Comparison of ENCODE assay signal across 12 mouse cellular contexts in genomic region chr7:64856526-64857082, GRCm38 (mm10). TPM values are rescaled to one million over a fixed set of nuclear protein-coding genes. Genes with fewer than 3 reads are reported as not detected.
DNase-seq lines count a peak whose midpoint lies in the region; ATAC-seq lines count a peak whose summit lies in the region.
"Had no signal": no experiment of that assay in that cellular context is flagged by ENCODE, and none has a peak within 500 bp of the region (broad histone marks: within the 10 kb centered on the region; RNA-seq: fewer than 3 reads in every experiment).

No protein-coding gene starts in this region.

- peak; percentile 33 for DNase-seq in embryonic facial prominence, embryonic 11.5 days (ENCODE audit: low spot score)
- no peak for DNase-seq in embryonic facial prominence, embryonic 10.5 days (ENCODE audit: low spot score)
- no peak for DNase-seq in limb, embryonic 10.5 days (ENCODE audit: low spot score)
- DNase-seq in brain, adult 2 months (ENCODE audit: low read depth, low spot score) = peak; percentile 69
- no peak for DNase-seq in right cerebral cortex, postnatal 25 days
- DNase-seq in layer of hippocampus, adult 9-11 months = no peak
- DNase-seq: adrenal gland, adult 8-10 months; lung, embryonic 14.5 days had no signal

- H3K4me2 ChIP-seq in embryonic facial prominence, embryonic 11.5 days (ENCODE audit: low read depth, low read length) = no peak overlapping the region
- peak overlapping the region; percentile 28 for H3K4me2 ChIP-seq in limb, embryonic 12.5 days
- peak overlapping the region; percentile 44 for H3K4me2 ChIP-seq in limb, embryonic 15.5 days
- H3K4me2 ChIP-seq: lung, embryonic 14.5 days; midbrain, embryonic 13.5 days had no signal

- H3K27ac ChIP-seq in embryonic facial prominence, embryonic 11.5 days (replicated peaks; ENCODE audit: low read depth, low read length) = no peak overlapping the region
- H3K27ac ChIP-seq in embryonic facial prominence, embryonic 10.5 days (replicated peaks) = no peak overlapping the region
- H3K27ac ChIP-seq in limb, embryonic 12.5 days = no peak overlapping the region
- H3K27ac ChIP-seq in limb, embryonic 10.5 days = no peak overlapping the region
- peak overlapping the region; percentile 47; the same call in 1 of the 2 replicates for H3K27ac ChIP-seq in limb, embryonic 15.5 days
- H3K27ac ChIP-seq: midbrain, embryonic 13.5 days had no signal

- H3K4me3 ChIP-seq in embryonic facial prominence, embryonic 11.5 days (ENCODE audit: low read depth, low read length) = no peak overlapping the region
- no peak overlapping the region for H3K4me3 ChIP-seq in embryonic facial prominence, embryonic 10.5 days
- H3K4me3 ChIP-seq in limb, embryonic 12.5 days (replicated peaks) = no peak overlapping the region
- no peak overlapping the region for H3K4me3 ChIP-seq in limb, embryonic 10.5 days
- H3K4me3 ChIP-seq in limb, embryonic 15.5 days = peak overlapping the region; percentile 26
- H3K4me3 ChIP-seq: midbrain, embryonic 13.5 days had no signal

- H3K9me3 ChIP-seq in embryonic facial prominence, embryonic 11.5 days (replicated peaks; ENCODE audit: control insufficient read depth, low read length) = no peaks in the 10 kb centered on the region
- no peaks in the 10 kb centered on the region for H3K9me3 ChIP-seq in embryonic facial prominence, embryonic 10.5 days
- H3K9me3 ChIP-seq in limb, embryonic 12.5 days = no peaks in the 10 kb centered on the region
- H3K9me3 ChIP-seq in limb, embryonic 10.5 days (replicated peaks) = no peaks in the 10 kb centered on the region
- no peaks in the 10 kb centered on the region for H3K9me3 ChIP-seq in limb, embryonic 15.5 days
- H3K9me3 ChIP-seq: midbrain, embryonic 13.5 days had no signal

- no peak for ATAC-seq in embryonic facial prominence, embryonic 11.5 days (replicated peaks; ENCODE audit: insufficient number of reproducible peaks, low FRiP score, low TSS enrichment, low read depth)
- ATAC-seq in limb, embryonic 12.5 days (ENCODE audit: insufficient number of reproducible peaks, insufficient read depth, low FRiP score, low TSS enrichment, low read depth) = no peak
- ATAC-seq in limb, embryonic 15.5 days (ENCODE audit: insufficient number of reproducible peaks, low FRiP score, low TSS enrichment, low read depth) = no peak
- ATAC-seq: intestine, embryonic 16.5 days; midbrain, embryonic 13.5 days had no signal

- H3K4me1 ChIP-seq in embryonic facial prominence, embryonic 11.5 days (ENCODE audit: control insufficient read depth, insufficient read depth, low read length) = no peaks in the 10 kb centered on the region
- H3K4me1 ChIP-seq in embryonic facial prominence, embryonic 10.5 days = 0 out of 2 replicates have a peak, but pooled peaks cover 5% of the 10 kb centered on the region
- H3K4me1 ChIP-seq in limb, embryonic 12.5 days (replicated peaks) = no peaks in the 10 kb centered on the region
- H3K4me1 ChIP-seq in limb, embryonic 10.5 days = 0 out of 2 replicates have a peak, but pooled peaks cover 5% of the 10 kb centered on the region
- H3K4me1 ChIP-seq in limb, embryonic 15.5 days = no peaks in the 10 kb centered on the region
- H3K4me1 ChIP-seq: midbrain, embryonic 13.5 days had no signal

- WGBS in embryonic facial prominence, embryonic 11.5 days = 62% methylated on average over 12 of the region's 12 CpGs
- 77% methylated on average over 12 of the region's 12 CpGs for WGBS in embryonic facial prominence, embryonic 10.5 days
- 76% methylated on average over 12 of the region's 12 CpGs for WGBS in limb, embryonic 12.5 days
- 84% methylated on average over 12 of the region's 12 CpGs for WGBS in limb, embryonic 10.5 days
- 39% methylated on average over 12 of the region's 12 CpGs for WGBS in limb, embryonic 15.5 days

- H3K36me3 ChIP-seq in embryonic facial prominence, embryonic 11.5 days (replicated peaks; ENCODE audit: control insufficient read depth, insufficient read depth, low read depth, low read length) = no peaks in the 10 kb centered on the region
- no peaks in the 10 kb centered on the region for H3K36me3 ChIP-seq in embryonic facial prominence, embryonic 10.5 days (replicated peaks)
- H3K36me3 ChIP-seq in limb, embryonic 12.5 days = no peaks in the 10 kb centered on the region
- no peaks in the 10 kb centered on the region for H3K36me3 ChIP-seq in limb, embryonic 10.5 days
- H3K36me3 ChIP-seq in limb, embryonic 15.5 days = no peaks in the 10 kb centered on the region
- H3K36me3 ChIP-seq: midbrain, embryonic 13.5 days had no signal

- H3K9ac ChIP-seq in embryonic facial prominence, embryonic 11.5 days (replicated peaks; ENCODE audit: low read length) = no peak overlapping the region
- H3K9ac ChIP-seq in limb, embryonic 12.5 days (replicated peaks) = no peak overlapping the region
- H3K9ac ChIP-seq in limb, embryonic 15.5 days = no peak overlapping the region
- H3K9ac ChIP-seq: lung, embryonic 14.5 days; midbrain, embryonic 13.5 days had no signal

- H3K27me3 ChIP-seq in embryonic facial prominence, embryonic 11.5 days (ENCODE audit: control insufficient read depth, insufficient read depth, low read length) = no peaks in the 10 kb centered on the region
- H3K27me3 ChIP-seq in embryonic facial prominence, embryonic 10.5 days (replicated peaks; ENCODE audit: low read depth, poor library complexity, severe bottlenecking) = no peaks in the 10 kb centered on the region
- H3K27me3 ChIP-seq in limb, embryonic 12.5 days = no peaks in the 10 kb centered on the region
- no peaks in the 10 kb centered on the region for H3K27me3 ChIP-seq in limb, embryonic 10.5 days (ENCODE audit: low read depth, poor library complexity, severe bottlenecking)
- no peaks in the 10 kb centered on the region for H3K27me3 ChIP-seq in limb, embryonic 15.5 days
- H3K27me3 ChIP-seq: midbrain, embryonic 13.5 days had no signal

RNA-seq across cellular contexts. Expression of gene Nsmce3, which starts 16.2 kb away (rescaled TPM):
- polyA plus RNA-seq in embryonic facial prominence, embryonic 11.5 days (2014; fragmentation: Nextera tagmentation; extraction: Ambion mirVana) = 13.5 and 14.9 TPM in 2 replicates
- 10.4 and 11.2 TPM in 2 replicates for polyA plus RNA-seq in embryonic facial prominence, embryonic 10.5 days (2016; fragmentation: Nextera tagmentation; extraction: Ambion mirVana)
- polyA plus RNA-seq in limb, embryonic 12.5 days (2016; fragmentation: Nextera tagmentation; extraction: Ambion mirVana) = 11.6 and 12.0 TPM in 2 replicates
- 9.9 and 10.2 TPM in 2 replicates for polyA plus RNA-seq in limb, embryonic 10.5 days (2016; fragmentation: Nextera tagmentation; extraction: Ambion mirVana)
- polyA plus RNA-seq in limb, embryonic 15.5 days (2015; fragmentation: Nextera tagmentation; extraction: Ambion mirVana) = 10.9 TPM in 2 replicates

Comparison
In these comparisons a context has a peak if more than half of its experiments do, and no peak if none do; other contexts are left out.
1. DNase-seq: peak in embryonic facial prominence, embryonic 11.5 days (single experiment) and brain, adult 2 months (single experiment); none in embryonic facial prominence, embryonic 10.5 days (single experiment), limb, embryonic 10.5 days (single experiment), right cerebral cortex, postnatal 25 days (single experiment) and layer of hippocampus, adult 9-11 months (single experiment).